Mouse (Mus musculus): ENCODE measurements around the gene Tcaf3. TPM values are rescaled to one million over a fixed set of nuclear protein-coding genes. Genes with fewer than 3 reads are reported as not detected.

The Tcaf3 gene
- polyA plus RNA-seq (2015; fragmentation: Nextera tagmentation; extraction: Ambion mirVana): not detected in 2 replicates

DNA sequence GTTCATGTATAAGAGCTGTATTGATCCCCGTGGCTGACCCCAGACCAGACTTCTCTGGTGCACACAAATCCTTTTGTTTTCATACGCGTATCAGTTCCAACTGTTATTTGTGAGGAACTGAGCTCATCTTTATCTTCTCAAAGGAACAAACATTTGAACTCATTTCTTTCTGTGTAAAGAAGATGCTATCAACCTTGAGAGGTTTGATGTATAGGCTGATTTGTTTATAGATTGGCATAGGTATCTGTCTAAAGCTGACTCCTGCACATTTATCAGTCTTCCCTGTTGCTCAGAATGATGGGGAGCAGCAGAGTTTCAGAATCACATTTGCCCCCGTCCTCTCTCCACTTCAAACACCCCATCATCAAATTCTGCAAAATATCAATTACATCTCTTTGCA lies at the start of gene Tcaf3:
TSS of gene Tcaf3 (minus strand) at position 101 of the 400 bp plus-strand sequence.
- Histone ChIP-seq H3K9ac (replicated peaks) (no peak within 1 kb of the TSS), H3K27me3 (replicated peaks) (no peaks in the 10 kb centered on the region), H3K27ac (replicated peaks) (no peak within 1 kb of the TSS), H3K4me2 (no peak within 1 kb of the TSS), H3K9me3 (replicated peaks) (no peaks in the 10 kb centered on the region), H3K36me3 (no peaks in the 10 kb centered on the region), H3K4me3 (replicated peaks) (no peak within 1 kb of the TSS), H3K4me1 (no peaks in the 10 kb centered on the region)
- no peak for ATAC-seq (ENCODE audit: low FRiP score)
- WGBS: 80% methylated on average over 4 of the region's 4 CpGs

DNA sequence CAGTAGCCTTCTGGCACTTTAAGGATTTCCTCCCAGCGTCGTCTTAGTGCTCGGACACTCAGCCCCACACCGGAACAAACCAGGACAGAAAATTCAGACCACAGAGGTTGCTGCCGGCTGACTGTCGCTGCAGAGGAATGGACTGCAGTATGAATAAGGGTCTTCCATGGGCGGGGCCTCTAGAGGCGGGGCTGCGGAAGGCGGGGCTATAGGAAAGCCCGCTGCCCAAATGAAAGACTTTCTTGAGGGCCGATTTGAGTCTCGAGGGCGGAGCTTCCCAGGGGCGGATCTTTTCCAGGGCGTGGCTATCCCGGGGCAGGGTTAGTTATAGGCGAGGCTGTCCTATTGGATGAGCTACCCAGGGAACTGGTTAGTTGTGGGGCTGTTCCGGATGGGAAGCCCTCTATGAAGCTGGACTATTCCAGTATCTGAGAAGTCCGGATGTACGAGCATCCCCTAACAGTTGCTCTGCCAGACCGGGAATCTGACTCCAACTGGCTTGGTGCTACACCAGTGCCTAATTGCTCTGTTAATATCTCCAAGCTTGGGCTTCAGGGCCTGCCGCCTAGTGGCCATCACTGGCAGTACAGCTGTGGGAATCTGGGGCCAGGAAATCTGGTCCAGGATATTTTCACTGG lies 47.5 kb upstream of the Tcaf3 start, which contains the start of gene Tcaf2:
TSS of gene Tcaf2 (minus strand) at position 343 of the 638 bp plus-strand sequence.
- H3K9ac ChIP-seq (replicated peaks): 0 out of 2 replicates have a peak within 1 kb of the TSS, but pooled peaks have one; percentile 26
- ATAC-seq (ENCODE audit: low FRiP score): peak; percentile 94
- H3K36me3 ChIP-seq: no peaks in the 10 kb centered on the region
- peak within 1 kb of the TSS; percentile 45 for H3K4me3 ChIP-seq (replicated peaks)
- under 1% methylated on average over 23 of the region's 23 CpGs for WGBS
- no peaks in the 10 kb centered on the region for H3K9me3 ChIP-seq (replicated peaks)
- no peak within 1 kb of the TSS for H3K27ac ChIP-seq (replicated peaks)
- H3K27me3 ChIP-seq (replicated peaks): no peaks in the 10 kb centered on the region
- no peaks in the 10 kb centered on the region for H3K4me1 ChIP-seq
- peak within 1 kb of the TSS; percentile 80 for H3K4me2 ChIP-seq

DNA sequence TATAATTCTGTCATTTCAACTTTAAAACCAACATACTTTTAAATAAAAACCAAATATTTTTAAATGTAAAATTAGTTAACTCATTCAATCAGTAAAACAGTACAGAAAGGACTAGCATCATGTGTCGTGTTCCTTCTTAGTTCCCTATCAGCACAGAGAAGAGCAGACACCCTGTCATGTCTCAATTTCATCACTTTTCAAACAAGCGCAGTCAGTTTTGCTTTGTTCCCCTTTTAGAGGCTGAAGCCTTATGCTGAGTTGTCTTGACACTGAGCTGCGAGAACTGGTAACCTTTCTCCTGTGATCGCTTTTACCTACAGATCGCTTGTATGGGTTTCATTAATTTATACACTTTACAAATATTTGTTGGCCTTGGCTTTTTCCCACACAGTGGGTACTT lies 36.9 kb upstream of the Tcaf3 start:
- Histone ChIP-seq H3K9ac (replicated peaks) (no peak overlapping the region), H3K36me3 (no peaks in the 10 kb centered on the region), H3K4me1 (no peaks in the 10 kb centered on the region), H3K4me2 (no peak overlapping the region), H3K27me3 (replicated peaks) (no peaks in the 10 kb centered on the region), H3K9me3 (replicated peaks) (no peaks in the 10 kb centered on the region), H3K27ac (replicated peaks) (no peak overlapping the region), H3K4me3 (replicated peaks) (no peak overlapping the region)
- no peak for ATAC-seq (ENCODE audit: low FRiP score)
- 89% methylated on average over 5 of the region's 5 CpGs for WGBS

DNA sequence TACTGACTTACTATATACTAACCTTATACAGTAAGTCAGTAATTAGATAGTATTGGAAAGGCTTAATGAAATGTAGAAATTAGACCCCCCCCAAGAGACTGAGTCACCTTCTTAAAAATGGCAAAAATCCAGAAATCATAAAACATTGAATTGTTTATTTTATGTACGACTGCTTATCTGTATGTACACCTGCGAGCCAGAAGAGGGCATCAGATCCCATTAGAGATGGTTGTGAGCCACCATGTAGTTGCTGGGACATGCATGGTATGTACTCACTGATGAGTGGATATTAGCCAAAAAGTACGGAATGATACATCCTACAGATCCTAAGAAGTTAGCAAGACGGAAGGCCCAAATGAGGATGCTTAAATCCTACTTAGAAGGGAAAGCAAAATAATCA lies 33.9 kb upstream of the Tcaf3 start:
- no peaks in the 10 kb centered on the region for H3K27me3 ChIP-seq (replicated peaks)
- no peak overlapping the region for H3K27ac ChIP-seq (replicated peaks)
- H3K4me2 ChIP-seq: no peak overlapping the region
- no peaks in the 10 kb centered on the region for H3K9me3 ChIP-seq (replicated peaks)
- no peak overlapping the region for H3K9ac ChIP-seq (replicated peaks)
- H3K4me1 ChIP-seq: no peaks in the 10 kb centered on the region
- H3K4me3 ChIP-seq (replicated peaks): no peak overlapping the region
- no peaks in the 10 kb centered on the region for H3K36me3 ChIP-seq
- ATAC-seq (ENCODE audit: low FRiP score): no peak
- WGBS: 74% methylated on average over 4 of the region's 4 CpGs

DNA sequence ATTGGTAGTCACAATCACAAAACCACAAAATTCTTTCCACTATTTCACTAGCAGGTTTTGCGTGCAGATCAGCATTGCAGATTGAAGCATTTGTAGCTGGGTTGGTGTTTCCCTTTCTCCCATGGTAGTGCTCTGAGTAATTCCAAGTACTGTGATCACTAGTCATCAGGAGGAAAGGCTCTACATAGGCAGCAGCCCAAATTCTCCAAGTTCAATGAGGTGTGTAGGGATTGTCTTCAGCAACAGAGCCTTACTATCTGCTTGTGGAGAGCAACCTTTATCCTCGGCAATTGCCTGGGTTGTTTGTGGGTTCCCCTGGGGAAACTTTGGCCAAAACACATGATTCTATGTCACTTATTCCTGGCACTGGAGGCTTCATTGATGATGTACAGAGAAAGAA lies 19.4 kb upstream of the Tcaf3 start:
- no peak overlapping the region for H3K4me2 ChIP-seq
- H3K27me3 ChIP-seq (replicated peaks): no peaks in the 10 kb centered on the region
- no peak overlapping the region for H3K9ac ChIP-seq (replicated peaks)
- WGBS: 87% methylated on average over 2 of the region's 2 CpGs
- no peak for ATAC-seq (ENCODE audit: low FRiP score)
- H3K4me3 ChIP-seq (replicated peaks): no peak overlapping the region
- H3K9me3 ChIP-seq (replicated peaks): no peaks in the 10 kb centered on the region
- no peaks in the 10 kb centered on the region for H3K36me3 ChIP-seq
- no peak overlapping the region for H3K27ac ChIP-seq (replicated peaks)
- no peaks in the 10 kb centered on the region for H3K4me1 ChIP-seq

DNA sequence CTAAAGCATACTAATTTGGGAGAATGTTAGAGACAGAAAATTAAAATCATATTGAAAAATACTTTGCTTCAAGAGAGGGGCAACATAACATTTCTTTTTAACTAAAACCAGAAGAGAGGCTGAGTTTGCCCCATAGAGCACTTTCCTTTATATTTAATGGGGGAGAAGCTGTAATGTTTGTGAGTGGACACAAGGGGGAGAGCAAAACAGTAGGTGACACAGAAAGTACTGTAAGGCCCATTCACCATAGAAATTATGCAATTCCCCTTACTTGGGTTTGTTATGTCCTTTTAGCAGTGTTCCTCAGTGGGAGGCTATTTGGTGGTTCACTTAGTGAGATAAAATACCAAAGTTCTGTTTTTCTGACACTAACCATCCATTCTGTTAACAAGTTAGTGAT lies 14.7 kb upstream of the Tcaf3 start:
- Histone ChIP-seq H3K9me3 (replicated peaks) (no peaks in the 10 kb centered on the region), H3K4me3 (replicated peaks) (no peak overlapping the region), H3K36me3 (no peaks in the 10 kb centered on the region), H3K9ac (replicated peaks) (no peak overlapping the region), H3K4me1 (no peaks in the 10 kb centered on the region), H3K27me3 (replicated peaks) (no peaks in the 10 kb centered on the region), H3K27ac (replicated peaks) (no peak overlapping the region), H3K4me2 (no peak overlapping the region)
- no peak for ATAC-seq (ENCODE audit: low FRiP score)

DNA sequence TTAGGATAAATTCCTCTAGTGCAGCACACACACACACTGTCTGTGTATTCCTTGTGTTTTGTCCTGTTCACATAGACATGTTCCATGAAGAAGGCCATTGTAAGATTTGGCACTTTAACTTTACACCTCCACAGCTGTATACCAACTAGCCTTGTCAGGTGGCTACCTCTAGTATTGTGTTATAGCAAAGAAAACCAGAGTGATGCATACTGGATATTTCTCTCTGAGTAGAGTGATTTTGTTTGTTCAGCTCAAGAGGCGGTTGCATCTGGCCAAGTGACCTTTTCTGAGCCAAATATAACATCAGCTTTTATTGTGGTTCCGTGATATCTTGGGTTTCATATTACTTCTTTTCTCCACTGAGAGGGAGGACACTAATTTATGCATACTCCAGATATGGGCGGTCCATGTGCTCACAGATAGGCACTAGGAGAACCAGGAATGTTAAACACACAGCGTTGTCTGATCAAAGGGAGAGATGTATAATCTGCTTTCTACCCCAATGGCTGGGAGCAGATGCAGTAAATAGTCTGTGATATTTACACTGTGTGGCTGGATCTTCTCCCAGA lies 13.5 kb upstream of the Tcaf3 start:
- Histone ChIP-seq H3K9me3 (replicated peaks) (no peaks in the 10 kb centered on the region), H3K4me3 (replicated peaks) (no peak overlapping the region), H3K4me2 (no peak overlapping the region), H3K4me1 (no peaks in the 10 kb centered on the region), H3K36me3 (no peaks in the 10 kb centered on the region), H3K9ac (replicated peaks) (no peak overlapping the region), H3K27ac (replicated peaks) (no peak overlapping the region), H3K27me3 (replicated peaks) (no peaks in the 10 kb centered on the region)
- no peak for ATAC-seq (ENCODE audit: low FRiP score)
- WGBS: 80% methylated on average over 4 of the region's 4 CpGs

DNA sequence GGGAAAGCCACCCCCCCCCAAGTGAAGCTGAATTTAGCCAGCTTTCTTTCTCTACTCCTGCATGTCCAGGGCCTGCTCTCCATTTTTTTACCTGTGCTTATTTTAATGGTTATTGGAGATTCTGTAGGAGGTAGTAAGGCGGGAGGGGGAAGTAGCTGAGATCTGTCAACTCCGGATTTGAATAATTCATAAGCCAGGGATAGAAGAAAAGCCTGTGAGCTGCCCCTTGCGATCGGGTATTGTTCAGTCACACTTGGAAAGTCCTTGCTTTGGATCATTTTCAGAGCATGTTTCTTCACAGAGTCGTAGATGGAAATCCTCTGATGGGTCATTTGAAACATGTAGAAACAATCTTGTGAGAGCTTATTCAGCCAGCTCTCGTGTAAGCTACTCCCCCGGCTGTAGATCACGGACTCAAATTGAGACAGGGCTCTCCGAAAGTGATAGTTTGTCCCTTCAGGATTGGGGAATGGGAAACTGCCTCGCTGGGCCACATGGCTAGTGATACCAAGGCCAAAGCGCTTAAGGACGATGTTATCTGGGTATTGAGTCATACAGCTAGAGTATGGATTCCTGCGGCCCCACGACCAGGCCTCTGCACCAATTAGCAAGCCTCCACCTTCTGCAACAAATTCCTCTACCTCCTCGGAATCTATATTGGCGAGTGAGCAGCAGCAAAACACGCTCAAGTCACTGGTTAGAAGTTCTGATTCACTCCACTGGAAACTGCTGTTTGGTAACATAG lies 4.2 kb downstream of the Tcaf3 start:
- no peak overlapping the region for H3K9ac ChIP-seq (replicated peaks)
- no peaks in the 10 kb centered on the region for H3K36me3 ChIP-seq
- 75% methylated on average over 17 of the region's 17 CpGs for WGBS
- H3K4me1 ChIP-seq: no peaks in the 10 kb centered on the region
- H3K9me3 ChIP-seq (replicated peaks): no peaks in the 10 kb centered on the region
- H3K27me3 ChIP-seq (replicated peaks): no peaks in the 10 kb centered on the region
- no peak for ATAC-seq (ENCODE audit: low FRiP score)
- H3K4me2 ChIP-seq: no peak overlapping the region
- H3K4me3 ChIP-seq (replicated peaks): no peak overlapping the region
- no peak overlapping the region for H3K27ac ChIP-seq (replicated peaks)

DNA sequence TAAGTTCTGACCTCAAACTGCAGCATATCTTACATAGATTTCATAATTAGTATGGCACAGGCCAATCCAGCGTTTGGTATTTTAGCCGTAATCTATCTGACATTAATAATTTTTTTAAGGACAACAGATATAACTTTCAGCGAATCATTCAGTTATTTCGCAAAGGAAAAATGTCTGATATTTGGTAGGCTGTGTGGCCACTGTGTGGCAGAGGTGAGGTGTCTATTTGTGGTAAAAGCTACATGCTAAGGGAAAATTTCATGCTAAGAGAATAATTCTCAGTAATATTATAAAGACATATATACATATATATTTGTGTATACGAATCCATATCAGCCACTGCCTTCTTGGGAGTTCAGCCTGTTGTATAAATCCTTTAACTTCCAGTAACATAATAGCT lies 10.9 kb downstream of the Tcaf3 start:
- no peak overlapping the region for H3K27ac ChIP-seq (replicated peaks)
- H3K4me3 ChIP-seq (replicated peaks): no peak overlapping the region
- H3K9me3 ChIP-seq (replicated peaks): no peaks in the 10 kb centered on the region
- H3K4me1 ChIP-seq: 0 out of 2 replicates have a peak, but pooled peaks cover 4% of the 10 kb centered on the region
- H3K9ac ChIP-seq (replicated peaks): no peak overlapping the region
- ATAC-seq (ENCODE audit: low FRiP score): no peak
- H3K4me2 ChIP-seq: no peak overlapping the region
- no peaks in the 10 kb centered on the region for H3K36me3 ChIP-seq
- WGBS: 88% methylated on average over 5 of the region's 5 CpGs
- H3K27me3 ChIP-seq (replicated peaks): no peaks in the 10 kb centered on the region

DNA sequence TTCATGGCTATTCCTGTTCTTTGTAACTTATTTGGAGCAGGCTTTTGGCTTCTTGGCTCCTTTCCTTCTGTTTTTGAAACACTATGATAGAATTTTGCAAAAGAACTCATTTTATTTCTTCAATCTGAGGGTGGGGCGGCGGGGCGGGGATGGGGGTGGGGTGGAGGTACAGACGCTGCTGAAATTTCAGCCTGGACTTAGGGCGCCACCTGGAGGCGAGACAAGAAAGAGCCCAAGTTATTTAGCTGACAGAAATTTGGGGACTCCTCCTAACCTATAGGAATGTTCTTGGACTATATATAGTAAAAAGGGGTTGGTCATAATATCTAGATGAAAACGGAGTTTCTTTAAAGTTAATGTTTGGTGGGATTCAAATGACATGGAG lies 14.0 kb downstream of the Tcaf3 start:
- no peak for ATAC-seq (ENCODE audit: low FRiP score)
- Histone ChIP-seq H3K4me2 (peak overlapping the region; percentile 26; the same call in 1 of the 2 replicates), H3K4me3 (replicated peaks) (no peak overlapping the region), H3K9me3 (replicated peaks) (no peaks in the 10 kb centered on the region), H3K27me3 (replicated peaks) (no peaks in the 10 kb centered on the region), H3K27ac (replicated peaks) (no peak overlapping the region), H3K9ac (replicated peaks) (no peak overlapping the region), H3K4me1 (0 out of 2 replicates have a peak, but pooled peaks cover 4% of the 10 kb centered on the region), H3K36me3 (no peaks in the 10 kb centered on the region)
- 2% methylated on average over 7 of the region's 7 CpGs for WGBS

DNA sequence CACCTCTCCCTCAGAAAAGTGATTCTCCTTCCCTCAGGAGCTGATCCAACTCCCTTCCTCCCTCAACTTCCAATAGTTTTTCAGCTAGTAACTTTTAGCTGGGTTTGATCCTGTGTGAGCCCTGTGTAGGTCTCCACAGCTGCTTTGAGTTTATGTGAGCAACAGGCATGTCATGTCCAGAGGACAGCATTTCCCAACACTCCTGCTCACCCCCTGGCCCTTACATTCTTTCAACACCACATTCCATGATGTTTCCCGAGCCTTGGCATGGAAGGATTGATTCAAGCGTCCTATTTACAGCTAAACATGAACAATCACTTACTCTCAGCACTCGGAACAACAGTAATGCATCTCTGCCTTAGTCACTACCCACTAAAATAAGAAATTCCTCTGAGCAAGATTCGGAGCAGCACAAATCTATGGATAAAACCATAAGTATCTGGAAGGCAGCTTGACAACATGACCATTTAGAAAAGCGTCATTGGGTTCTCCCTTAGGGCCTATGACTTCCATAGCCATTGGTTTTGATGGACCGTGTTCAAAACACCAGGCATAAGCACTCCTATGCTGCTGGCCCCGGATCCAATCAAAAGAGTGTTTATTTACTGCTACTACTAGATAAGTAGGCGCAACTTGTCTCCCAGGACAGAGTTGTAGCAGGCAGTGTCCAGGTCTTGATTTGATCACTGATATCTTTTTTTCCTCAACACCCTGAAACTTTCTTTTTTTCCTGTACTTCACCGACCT lies 14.6 kb downstream of the Tcaf3 start:
- ATAC-seq (ENCODE audit: low FRiP score): no peak
- 71% methylated on average over 9 of the region's 9 CpGs for WGBS
- Histone ChIP-seq H3K27me3 (replicated peaks) (no peaks in the 10 kb centered on the region), H3K9ac (replicated peaks) (no peak overlapping the region), H3K4me3 (replicated peaks) (no peak overlapping the region), H3K9me3 (replicated peaks) (no peaks in the 10 kb centered on the region), H3K4me1 (0 out of 2 replicates have a peak, but pooled peaks cover 4% of the 10 kb centered on the region), H3K27ac (replicated peaks) (no peak overlapping the region), H3K36me3 (no peaks in the 10 kb centered on the region), H3K4me2 (peak overlapping the region; percentile 26; the same call in 1 of the 2 replicates)
